Mouse (Mus musculus) stomach, postnatal 0 days (tissue): ENCODE measurements at regions not wholly inside any gene's neighbourhood (a gene's known extent, or its start where the extent isn't known, plus 50 kb on each side); places are given as distances from the start of the nearest gene placed in this dataset.

Experiments
- CTCF ChIP-seq: IDR thresholded peaks from 2 replicates; pipeline ENCODE4 v1.5.1; 2016; ENCODE audit warnings: antibody characterized with exemption, low read depth, mild to moderate bottlenecking, moderate library complexity
- EP300 ChIP-seq: optimal IDR thresholded peaks from 2 replicates; pipeline ENCODE3; 2016; ENCODE audit warnings: antibody characterized with exemption

- peak; percentile 9; the same call in 1 of the 2 replicates for TF ChIP-seq CTCF
- TF ChIP-seq EP300: no peak
Observed at GRCm38 (mm10) chr3:20505546-20505945, 138.6 kb upstream of the Agtr1b start.
